Comparison of ENCODE assay signal across 22 mouse cellular contexts in the genomic region with DNA sequence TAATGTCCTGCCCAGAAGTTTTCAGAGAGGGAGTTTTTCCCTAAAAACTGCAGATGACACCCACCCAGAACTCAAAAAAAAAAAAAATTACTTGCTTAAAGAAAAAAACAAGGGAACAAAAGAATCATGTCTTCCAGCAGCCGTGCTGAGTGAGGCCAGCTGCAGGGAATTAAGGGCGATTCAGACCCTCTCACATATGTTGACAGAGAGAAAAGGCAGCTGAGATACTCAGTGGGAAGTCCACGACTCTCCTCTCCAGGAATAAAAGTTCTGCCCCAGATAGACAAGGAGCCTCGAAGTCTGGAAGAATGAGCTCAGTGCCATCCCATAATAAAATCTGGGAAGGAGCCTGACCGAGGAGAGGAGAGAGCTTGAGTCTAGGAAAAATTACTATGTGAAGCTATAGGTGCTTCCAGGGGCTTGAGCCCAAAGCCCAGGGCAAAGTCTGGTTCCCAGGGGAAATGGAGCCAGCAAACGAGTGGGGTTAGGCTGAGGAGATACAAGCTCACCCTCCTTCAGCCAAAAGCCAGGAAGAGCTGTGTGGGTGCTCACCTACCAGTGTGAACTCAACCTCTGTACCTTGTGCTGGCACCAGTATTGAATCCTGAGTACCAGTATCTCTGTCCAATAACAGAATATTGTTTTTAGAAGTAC. TPM values are rescaled to one million over a fixed set of nuclear protein-coding genes. Genes with fewer than 3 reads are reported as not detected.
DNase-seq lines count a peak whose midpoint lies in the region; ATAC-seq and TF ChIP-seq lines count a peak whose summit lies in the region.
"Had no signal": no experiment of that assay in that cellular context is flagged by ENCODE, and none has a peak within 500 bp of the region (broad histone marks: within the 10 kb centered on the region; RNA-seq: fewer than 3 reads in every experiment).

No protein-coding gene starts in this region.

- H3K4me2 ChIP-seq in forebrain, embryonic 11.5 days (ENCODE audit: low read depth, low read length, severe bottlenecking): no peak overlapping the region
- H3K4me2 ChIP-seq in limb, embryonic 14.5 days (replicated peaks; ENCODE audit: low read depth, low read length, severe bottlenecking): no peak overlapping the region
- H3K4me2 ChIP-seq: hindbrain, embryonic 15.5 days; liver, embryonic 13.5 days; midbrain, embryonic 13.5 days; neural tube, embryonic 15.5 days had no signal

- H3K4me1 ChIP-seq in forebrain, embryonic 10.5 days: peaks cover 7% of the 10 kb centered on the region
- H3K4me1 ChIP-seq in forebrain, embryonic 11.5 days (replicated peaks; ENCODE audit: control insufficient read depth, insufficient read depth, low read length): peaks cover 3% of the 10 kb centered on the region; the same call in 1 of the 2 replicates
- no peaks in the 10 kb centered on the region for H3K4me1 ChIP-seq in limb, embryonic 14.5 days (ENCODE audit: control insufficient read depth, insufficient read depth, low read length)
- no peaks in the 10 kb centered on the region for H3K4me1 ChIP-seq in limb, embryonic 10.5 days
- H3K4me1 ChIP-seq: liver, embryonic 13.5 days had no signal

- H3K4me3 ChIP-seq in forebrain, embryonic 10.5 days: no peak overlapping the region
- H3K4me3 ChIP-seq in forebrain, embryonic 11.5 days (ENCODE audit: low read depth, low read length): no peak overlapping the region
- H3K4me3 ChIP-seq in limb, embryonic 14.5 days (replicated peaks; ENCODE audit: low read length): no peak overlapping the region
- no peak overlapping the region for H3K4me3 ChIP-seq in limb, embryonic 10.5 days
- H3K4me3 ChIP-seq: hindbrain, embryonic 15.5 days; left cerebral cortex, adult 2 months; liver, embryonic 13.5 days; midbrain, embryonic 13.5 days; neural tube, embryonic 15.5 days had no signal

- H3K9me3 ChIP-seq in forebrain, embryonic 10.5 days: no peaks in the 10 kb centered on the region
- no peaks in the 10 kb centered on the region for H3K9me3 ChIP-seq in forebrain, embryonic 11.5 days (ENCODE audit: control insufficient read depth, low read length)
- no peaks in the 10 kb centered on the region for H3K9me3 ChIP-seq in limb, embryonic 14.5 days (ENCODE audit: control insufficient read depth, low read length)
- no peaks in the 10 kb centered on the region for H3K9me3 ChIP-seq in limb, embryonic 10.5 days (replicated peaks)
- H3K9me3 ChIP-seq: hindbrain, embryonic 15.5 days; liver, embryonic 13.5 days; midbrain, embryonic 13.5 days; neural tube, embryonic 15.5 days had no signal

- H3K27me3 ChIP-seq in forebrain, embryonic 10.5 days (ENCODE audit: poor library complexity, severe bottlenecking): no peaks in the 10 kb centered on the region
- H3K27me3 ChIP-seq in forebrain, embryonic 11.5 days (ENCODE audit: control insufficient read depth, insufficient read depth, low read length): no peaks in the 10 kb centered on the region
- no peaks in the 10 kb centered on the region for H3K27me3 ChIP-seq in limb, embryonic 14.5 days (ENCODE audit: control insufficient read depth, insufficient read depth, low read length)
- no peaks in the 10 kb centered on the region for H3K27me3 ChIP-seq in limb, embryonic 10.5 days (ENCODE audit: low read depth, poor library complexity, severe bottlenecking)
- H3K27me3 ChIP-seq: hindbrain, embryonic 15.5 days; liver, embryonic 13.5 days; midbrain, embryonic 13.5 days; neural tube, embryonic 15.5 days had no signal

- no peak overlapping the region for H3K27ac ChIP-seq in forebrain, embryonic 10.5 days
- no peak overlapping the region for H3K27ac ChIP-seq in forebrain, embryonic 11.5 days (ENCODE audit: low read depth, low read length)
- no peak overlapping the region for H3K27ac ChIP-seq in limb, embryonic 14.5 days (replicated peaks; ENCODE audit: low read depth, low read length)
- no peak overlapping the region for H3K27ac ChIP-seq in limb, embryonic 10.5 days
- H3K27ac ChIP-seq: hindbrain, embryonic 15.5 days; left cerebral cortex, adult 2 months; liver, embryonic 13.5 days; macrophage; midbrain, embryonic 13.5 days; neural tube, embryonic 15.5 days had no signal

- no peaks in the 10 kb centered on the region for H3K36me3 ChIP-seq in forebrain, embryonic 10.5 days (replicated peaks)
- H3K36me3 ChIP-seq in forebrain, embryonic 11.5 days (ENCODE audit: control insufficient read depth, insufficient read depth, low read length): no peaks in the 10 kb centered on the region
- no peaks in the 10 kb centered on the region for H3K36me3 ChIP-seq in limb, embryonic 14.5 days (ENCODE audit: control insufficient read depth, insufficient read depth, low read length)
- no peaks in the 10 kb centered on the region for H3K36me3 ChIP-seq in limb, embryonic 10.5 days
- H3K36me3 ChIP-seq: hindbrain, embryonic 15.5 days; liver, embryonic 13.5 days; midbrain, embryonic 13.5 days; neural tube, embryonic 15.5 days had no signal

- peak; percentile 13 for DNase-seq in forebrain, embryonic 10.5 days (ENCODE audit: extremely low spot score, low spot score)
- DNase-seq in forebrain, embryonic 11.5 days (ENCODE audit: low spot score): no peak
- peak; percentile 30 for DNase-seq in heart, postnatal 4 days
- DNase-seq in heart, adult 18-20 months: no peak
- peak; percentile 25 for DNase-seq in limb, embryonic 14.5 days (ENCODE audit: low spot score)
- no peak for DNase-seq in limb, embryonic 10.5 days (ENCODE audit: low spot score)
- peak; percentile 16 to 53 for DNase-seq in urinary bladder, postnatal 4 days (ENCODE audit: low spot score in 2 of 2)
- no peak for DNase-seq in urinary bladder, adult 2 months (ENCODE audit: low spot score)
- DNase-seq: cerebellum, adult 11 months; gastrocnemius, postnatal 25 days; liver, embryonic 13.5 days; right cerebral cortex, postnatal 4 days; thymus, adult 18-20 months had no signal

- ATAC-seq in forebrain, embryonic 11.5 days (replicated peaks; ENCODE audit: low FRiP score): no peak
- 0 out of 2 replicates have a peak, but pooled peaks have one; percentile 41 for ATAC-seq in limb, embryonic 14.5 days (ENCODE audit: low FRiP score, low read depth)
- ATAC-seq: midbrain, embryonic 13.5 days had no signal

- no peak for TF ChIP-seq POLR2A in limb, embryonic 14.5 days (IDR thresholded peaks at IDR 0.05; ENCODE audit: borderline replicate concordance, extremely low read depth, insufficient read depth, insufficient read length)

- H3K9ac ChIP-seq in forebrain, embryonic 11.5 days (ENCODE audit: low read length): no peak overlapping the region
- H3K9ac ChIP-seq in limb, embryonic 14.5 days (ENCODE audit: low read depth, low read length, severe bottlenecking): no peak overlapping the region
- H3K9ac ChIP-seq: hindbrain, embryonic 15.5 days; liver, embryonic 13.5 days; midbrain, embryonic 13.5 days; neural tube, embryonic 15.5 days had no signal

- WGBS in forebrain, embryonic 10.5 days: 30% methylated on average over 6 of the region's 6 CpGs
- WGBS in forebrain, embryonic 11.5 days: 23% methylated on average over 6 of the region's 6 CpGs
- 32% methylated on average over 6 of the region's 6 CpGs for WGBS in limb, embryonic 14.5 days
- 50% methylated on average over 6 of the region's 6 CpGs for WGBS in limb, embryonic 10.5 days

RNA-seq across cellular contexts. Expression of gene Ces5a, which starts 27.1 kb away (rescaled TPM):
- not detected in 2 replicates for polyA plus RNA-seq in forebrain, embryonic 10.5 days (2016; fragmentation: Nextera tagmentation; extraction: Ambion mirVana)
- not detected in 2 replicates for polyA plus RNA-seq in forebrain, embryonic 11.5 days (2014; fragmentation: Nextera tagmentation; extraction: Ambion mirVana)
- total RNA-seq in heart, postnatal 4 days (2021): under 1 TPM; 0.18 to 0.62 TPM
- total RNA-seq in heart, adult 18-20 months (2021): not detected
- polyA plus RNA-seq in limb, embryonic 14.5 days (2012; rRNA removed): 0.15 and 0.17 TPM in 2 replicates
- 0.11 TPM in 1 of 2 replicates, not detected in the other for polyA plus RNA-seq in limb, embryonic 14.5 days (2014; fragmentation: Nextera tagmentation; extraction: Ambion mirVana)
- not detected in 2 replicates for polyA plus RNA-seq in limb, embryonic 10.5 days (2016; fragmentation: Nextera tagmentation; extraction: Ambion mirVana)
- polyA plus RNA-seq in urinary bladder, adult 2 months (2012; rRNA removed): 0.07 TPM in 1 of 2 replicates, not detected in the other
- total RNA-seq: adrenal gland, adult 2 months; CH12.LX had no signal
- polyA plus RNA-seq: adrenal gland, adult 2 months; kidney, embryonic 14.5 days; limb, embryonic 11.5 days; liver, embryonic 13.5 days; macrophage had no signal

Comparison
In these comparisons a context has a peak if more than half of its experiments do, and no peak if none do; other contexts are left out.
1. DNase-seq: peak in forebrain, embryonic 10.5 days (single experiment), heart, postnatal 4 days (single experiment), limb, embryonic 14.5 days (single experiment) and urinary bladder, postnatal 4 days (2 of 2); none in forebrain, embryonic 11.5 days (single experiment), heart, adult 18-20 months (0 of 2), limb, embryonic 10.5 days (single experiment) and urinary bladder, adult 2 months (single experiment).